Mouse (Mus musculus) liver, embryonic 13.5 days (tissue): ENCODE results near the gene Mtus2. TPM values are rescaled to one million over a fixed set of nuclear protein-coding genes. Genes with fewer than 3 reads are reported as not detected.

ENCODE experiments used
- ATAC-seq: fragments of 200-750 bp; cut with Nextera tagmentation; 2 replicates; pipeline ENCODE4 v1.8.0; 2017; ENCODE audit warnings: low read depth, mild to moderate bottlenecking, moderate number of reproducible peaks, moderate library complexity
- DNase-seq: peaks from one replicate; pipeline ENCODE4 v3.0.0; 2022
- H3K27ac ChIP-seq: fragments of 300-500 bp; sonication (generic); 2 replicates; pipeline ENCODE4 v1.5.1; 2015; ENCODE audit warnings: moderate library complexity, mild to moderate bottlenecking, inconsistent platforms
- H3K27me3 ChIP-seq: fragments of 300-500 bp; sonication (generic); 2 replicates; pipeline ENCODE4 v1.6.1; 2015; ENCODE audit warnings: mild to moderate bottlenecking, inconsistent platforms
- H3K36me3 ChIP-seq: fragments of 300-500 bp; sonication (generic); 2 replicates; pipeline ENCODE4 v1.6.1; 2015; ENCODE audit warnings: mild to moderate bottlenecking, inconsistent platforms
- H3K4me1 ChIP-seq: fragments of 300-500 bp; sonication (generic); replicated peaks from 2 replicates; pipeline ENCODE4 v1.6.1; 2015; ENCODE audit warnings: inconsistent platforms
- H3K4me2 ChIP-seq: fragments of 300-500 bp; sonication (generic); 2 replicates; pipeline ENCODE4 v1.6.1; 2015; ENCODE audit warnings: inconsistent platforms, mild to moderate bottlenecking, moderate library complexity
- H3K4me3 ChIP-seq: fragments of 300-500 bp; sonication (generic); replicated peaks from 2 replicates; pipeline ENCODE4 v1.5.1; 2015; ENCODE audit warnings: mild to moderate bottlenecking, inconsistent platforms
- H3K9ac ChIP-seq: fragments of 300-500 bp; sonication (generic); 2 replicates; pipeline ENCODE4 v1.6.1; 2015; ENCODE audit warnings: mild to moderate bottlenecking, inconsistent platforms
- H3K9me3 ChIP-seq: fragments of 300-500 bp; sonication (generic); replicated peaks from 2 replicates; pipeline ENCODE4 v1.6.1; 2016; ENCODE audit warnings: inconsistent platforms
- WGBS: fragments of 180-500 bp; shearing (Covaris S2); methylation state at CpG from one replicate; pipeline ENCODE4 v1.1.7; 2015; ENCODE audit not compliant: insufficient replicate concordance; 5-methylcytosine and 5-hydroxymethylcytosine counted together
- polyA plus RNA-seq: library from polyadenylated mRNA; unstranded; fragments of >200 nt; fragmentation: Nextera tagmentation; extraction: Ambion mirVana; gene quantifications from 2 replicates; pipeline ENCODE4 v1.2.1, GENCODE M21; 2015

Mtus2 gene
- polyA plus RNA-seq, 1 experiment from 2014 or later = 0.77 TPM

DNA sequence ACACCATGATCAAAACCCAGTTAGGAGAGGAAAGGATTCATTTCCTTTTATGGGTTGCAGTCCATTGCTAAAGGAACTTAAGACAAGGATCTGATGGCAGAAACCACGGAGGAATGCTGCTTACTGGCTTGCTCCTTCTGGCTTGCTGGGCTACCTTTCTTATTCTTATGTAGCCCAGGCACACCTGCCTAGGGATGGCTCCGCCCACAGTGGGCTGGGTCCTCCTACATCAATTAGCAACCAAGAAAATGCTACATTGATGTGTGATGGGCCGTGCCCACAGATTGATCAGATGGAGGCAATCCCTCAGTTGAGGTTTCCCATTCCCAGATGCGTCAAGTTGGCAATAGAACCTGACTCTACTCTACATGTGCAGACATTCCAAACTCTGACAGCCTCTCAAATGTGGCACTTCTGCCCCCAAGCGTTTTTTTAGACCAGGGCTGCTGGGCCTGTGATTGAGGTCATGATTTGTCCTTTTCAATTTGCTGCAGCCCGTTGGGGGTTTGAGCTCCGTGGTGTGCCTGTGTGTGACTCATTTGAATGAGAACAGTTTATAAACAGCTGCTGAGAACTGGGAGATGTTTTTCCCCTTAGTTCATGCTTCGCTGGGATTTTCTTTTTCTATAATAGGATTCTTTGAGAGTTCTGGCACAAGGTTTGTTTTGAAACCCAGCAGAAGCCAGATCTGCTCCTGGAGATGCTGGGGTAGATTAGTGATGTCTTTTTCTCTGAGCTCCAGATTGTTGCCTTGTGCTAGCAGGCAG lies 173.8 kb downstream of the Mtus2 start:
- DNase-seq (no peak), ATAC-seq (no peak)
- Histone ChIP-seq H3K4me3 (no peak overlapping the region), H3K4me1 (no peaks in the 10 kb centered on the region), H3K9ac (no peak overlapping the region), H3K27ac (no peak overlapping the region), H3K27me3 (no peaks in the 10 kb centered on the region), H3K9me3 (peaks cover 13% of the 10 kb centered on the region; the same call in 1 of the 2 replicates), H3K36me3 (no peaks in the 10 kb centered on the region), H3K4me2 (no peak overlapping the region)
- WGBS = 33% methylated on average over 8 of the region's 8 CpGs

DNA sequence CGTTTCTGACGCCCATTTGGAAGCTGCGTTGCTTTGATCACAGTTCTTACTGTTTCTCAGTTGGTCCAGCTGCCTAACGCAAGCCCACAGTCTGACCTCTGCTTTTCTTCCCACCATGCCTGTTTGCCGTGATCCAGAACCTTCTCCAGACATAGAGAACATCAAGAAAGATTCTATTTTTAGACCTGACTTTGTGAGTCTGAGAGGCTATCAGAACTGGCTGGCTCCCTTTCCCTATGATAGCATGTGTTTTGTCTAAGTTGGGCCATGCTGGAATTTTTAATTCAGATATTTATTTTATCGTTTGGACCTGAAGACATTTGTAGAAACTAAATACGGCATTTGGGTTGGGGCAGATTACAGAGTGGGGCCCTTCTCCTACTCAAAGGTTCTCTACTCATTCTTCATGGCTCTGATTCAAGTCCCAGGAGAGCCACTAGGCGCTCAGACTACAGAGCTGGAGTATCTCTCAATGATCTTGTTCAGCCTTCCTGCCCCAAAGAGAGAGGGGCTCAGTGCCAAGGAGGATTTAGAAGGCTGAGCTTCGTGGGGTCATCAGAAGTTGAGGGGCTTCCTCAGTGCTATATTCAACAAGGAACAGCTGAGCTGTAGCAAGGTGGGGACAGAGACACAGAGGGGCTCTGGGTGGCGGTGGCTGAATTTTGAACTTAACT lies 174.5 kb downstream of the Mtus2 start:
- no peak for ATAC-seq
- no peak for DNase-seq
- H3K27me3 ChIP-seq = no peaks in the 10 kb centered on the region
- H3K4me3 ChIP-seq = no peak overlapping the region
- no peaks in the 10 kb centered on the region for H3K36me3 ChIP-seq
- H3K27ac ChIP-seq = no peak overlapping the region
- no peak overlapping the region for H3K9ac ChIP-seq
- no peak overlapping the region for H3K4me2 ChIP-seq
- no peaks in the 10 kb centered on the region for H3K4me1 ChIP-seq
- WGBS = 48% methylated on average over 10 of the region's 10 CpGs
- H3K9me3 ChIP-seq = peaks cover 13% of the 10 kb centered on the region; the same call in 1 of the 2 replicates

DNA sequence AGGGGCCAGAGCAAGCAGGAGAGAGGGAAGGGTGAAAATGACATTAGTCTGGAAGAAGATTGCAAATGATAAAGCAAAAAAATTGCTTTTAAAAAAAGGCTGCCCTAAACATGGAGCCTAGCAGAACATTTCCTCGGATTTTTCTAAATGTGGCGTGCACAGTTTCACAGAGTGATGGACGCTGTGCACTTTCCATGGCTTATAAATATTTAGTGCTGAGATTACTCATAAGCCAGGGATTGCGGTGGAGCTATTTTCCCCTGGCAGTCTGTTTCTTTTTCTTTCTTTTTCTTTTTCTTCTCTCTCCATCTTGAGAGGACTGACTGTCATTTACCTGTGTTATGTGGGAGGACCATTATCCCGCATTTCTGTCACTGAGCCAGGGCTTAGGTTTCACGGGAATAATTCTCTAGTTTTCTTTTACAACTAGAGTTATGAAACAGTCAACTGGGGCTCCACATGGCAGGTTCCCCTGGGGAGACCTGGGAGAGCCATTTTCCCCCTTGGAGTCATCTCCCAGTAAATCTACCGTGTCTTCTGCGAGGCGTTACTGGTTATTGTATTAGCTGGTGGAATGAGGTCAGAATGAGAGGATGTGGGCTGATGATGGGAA lies 176.4 kb downstream of the Mtus2 start:
- Histone ChIP-seq H3K27me3 (no peaks in the 10 kb centered on the region), H3K9ac (no peak overlapping the region), H3K9me3 (peaks cover 13% of the 10 kb centered on the region), H3K27ac (no peak overlapping the region), H3K4me2 (no peak overlapping the region), H3K4me1 (no peaks in the 10 kb centered on the region), H3K36me3 (no peaks in the 10 kb centered on the region), H3K4me3 (no peak overlapping the region)
- WGBS = 71% methylated on average over 9 of the region's 9 CpGs
- no peak for DNase-seq
- no peak for ATAC-seq

DNA sequence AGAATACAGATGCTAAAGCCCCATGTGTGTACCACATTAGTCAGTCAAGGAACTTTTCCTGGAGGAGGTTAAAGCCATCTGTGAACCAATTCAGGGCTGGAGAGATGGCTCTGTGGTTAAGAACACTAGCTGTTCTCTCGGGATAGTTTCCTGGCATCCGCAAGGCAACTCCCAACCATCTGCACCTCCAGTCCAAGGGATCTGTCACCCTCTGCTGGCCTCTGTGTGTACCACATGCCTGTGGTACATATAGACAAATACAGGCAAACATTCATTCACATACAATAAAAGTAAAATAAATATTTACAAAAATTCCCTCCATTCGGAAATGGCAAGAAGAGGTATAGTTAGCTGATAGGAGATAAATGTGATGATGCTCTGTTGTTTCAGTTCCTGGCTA lies 184.5 kb downstream of the Mtus2 start:
- Histone ChIP-seq H3K9me3 (peaks cover 6% of the 10 kb centered on the region; the same call in 1 of the 2 replicates), H3K9ac (no peak overlapping the region), H3K4me1 (no peaks in the 10 kb centered on the region), H3K27me3 (no peaks in the 10 kb centered on the region), H3K4me3 (no peak overlapping the region), H3K36me3 (no peaks in the 10 kb centered on the region), H3K4me2 (no peak overlapping the region), H3K27ac (no peak overlapping the region)
- 68% methylated on average over 3 of the region's 3 CpGs for WGBS
- no peak for DNase-seq
- no peak for ATAC-seq

DNA sequence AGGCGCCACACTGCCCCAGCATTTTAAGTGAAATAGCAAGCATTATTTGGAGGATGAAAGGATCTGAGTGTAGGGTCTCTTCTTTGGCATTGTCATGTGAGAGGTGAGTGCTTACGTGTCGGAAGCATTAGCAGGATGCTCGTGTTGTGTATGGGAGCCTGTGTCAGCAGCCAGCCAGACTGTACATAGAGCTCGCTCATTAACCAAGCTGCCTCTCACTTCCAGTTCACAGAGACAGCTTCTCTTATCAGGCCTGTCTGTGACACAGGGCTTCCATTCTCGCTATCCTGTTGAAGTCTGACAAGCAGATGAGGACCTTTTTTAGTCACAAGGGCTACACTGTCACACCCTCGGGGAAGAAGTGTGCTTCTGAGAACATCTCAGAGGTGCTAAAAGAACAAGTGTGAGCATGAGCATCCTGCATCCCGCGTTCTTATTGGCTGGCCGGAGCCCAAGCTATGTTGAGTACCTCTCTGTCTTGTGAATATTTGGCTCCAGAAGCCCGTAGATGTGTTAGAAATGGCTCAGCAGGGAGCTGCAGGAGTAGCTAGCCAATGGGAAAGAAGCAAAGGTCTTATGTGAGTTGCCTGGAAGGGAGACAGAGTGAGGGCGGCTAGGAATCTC lies 189.2 kb downstream of the Mtus2 start:
- no peak for DNase-seq
- peaks cover 24% of the 10 kb centered on the region for H3K9me3 ChIP-seq
- no peaks in the 10 kb centered on the region for H3K27me3 ChIP-seq
- no peaks in the 10 kb centered on the region for H3K4me1 ChIP-seq
- no peak for ATAC-seq
- no peak overlapping the region for H3K27ac ChIP-seq
- H3K9ac ChIP-seq = no peak overlapping the region
- H3K4me3 ChIP-seq = no peak overlapping the region
- 68% methylated on average over 12 of the region's 12 CpGs for WGBS
- H3K4me2 ChIP-seq = no peak overlapping the region
- no peaks in the 10 kb centered on the region for H3K36me3 ChIP-seq

DNA sequence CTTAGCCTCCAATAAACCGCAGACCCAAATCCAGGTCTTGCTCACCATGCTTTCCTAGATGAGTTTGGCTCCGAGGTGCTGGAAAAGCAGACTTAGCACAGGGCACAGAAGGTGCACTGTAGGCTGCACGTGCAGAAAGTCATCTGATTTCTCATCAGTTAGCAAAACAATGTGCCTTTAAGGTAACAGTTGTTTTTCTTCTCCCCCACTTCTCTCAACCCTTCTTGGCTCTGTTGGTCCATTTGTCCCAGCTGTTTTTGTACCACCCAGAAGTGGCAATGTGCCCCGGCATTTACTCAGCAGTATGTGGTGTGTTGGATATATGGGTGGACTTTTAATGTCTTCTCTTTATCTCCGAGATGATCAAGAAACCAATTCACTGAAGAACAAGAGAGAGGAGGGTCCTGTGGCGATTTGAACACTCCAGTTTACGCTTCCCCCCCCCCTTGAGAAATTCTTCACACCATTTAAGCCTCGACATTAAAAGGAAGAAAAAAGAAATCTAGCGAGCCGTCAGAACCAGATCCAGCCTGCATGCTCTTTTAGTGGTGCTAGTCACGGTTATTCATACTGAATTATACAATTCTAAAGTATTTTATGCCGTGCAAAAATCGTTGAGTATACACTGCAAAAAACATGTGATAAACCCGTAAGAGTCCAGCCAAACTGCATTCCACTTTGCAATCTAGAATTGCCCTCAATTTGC lies 194.9 kb downstream of the Mtus2 start:
- Histone ChIP-seq H3K9ac (no peak overlapping the region), H3K36me3 (no peaks in the 10 kb centered on the region), H3K4me3 (no peak overlapping the region), H3K9me3 (peaks cover 17% of the 10 kb centered on the region), H3K27me3 (no peaks in the 10 kb centered on the region), H3K27ac (no peak overlapping the region), H3K4me1 (no peaks in the 10 kb centered on the region), H3K4me2 (no peak overlapping the region)
- ATAC-seq (no peak), DNase-seq (no peak)
- WGBS = 65% methylated on average over 14 of the region's 14 CpGs

DNA sequence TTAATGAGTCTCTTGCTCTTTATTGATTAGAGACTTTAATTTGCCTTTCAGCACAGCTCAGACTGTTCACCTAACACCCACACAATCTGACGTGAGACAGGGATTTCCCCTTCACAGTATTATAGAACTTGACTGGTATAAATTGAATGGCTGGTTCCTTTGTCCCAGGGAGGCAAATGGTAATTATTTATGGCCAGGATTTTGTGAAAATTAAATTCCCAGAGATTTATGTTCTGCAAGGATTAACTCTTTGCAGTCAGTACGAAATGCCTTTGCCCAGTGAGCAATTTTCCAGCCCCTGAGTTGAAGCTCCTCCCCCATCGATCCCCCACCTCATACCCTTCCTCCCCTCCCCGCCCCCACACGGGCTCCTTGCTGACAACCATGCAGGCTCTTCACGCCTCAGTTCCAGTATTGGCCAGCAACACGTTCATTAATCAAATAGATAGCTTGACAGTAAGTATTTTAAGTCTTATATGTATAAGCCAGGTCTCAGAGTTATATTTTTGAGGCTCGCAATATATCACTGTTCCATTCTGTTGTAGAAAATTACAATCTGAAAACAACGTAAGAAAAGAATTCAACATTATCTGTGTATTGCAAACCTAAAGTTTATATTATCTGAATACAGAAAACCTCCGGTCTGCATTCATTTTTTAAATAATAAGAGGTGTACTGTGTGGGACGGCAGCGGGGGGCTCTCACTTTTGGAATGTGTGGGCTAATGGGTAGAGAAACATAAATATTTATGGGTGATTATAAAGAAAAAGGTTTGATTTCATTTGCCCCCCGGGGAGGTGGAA lies 195.7 kb downstream of the Mtus2 start:
- no peak overlapping the region for H3K27ac ChIP-seq
- DNase-seq (no peak), ATAC-seq (no peak)
- H3K9ac ChIP-seq = no peak overlapping the region
- no peak overlapping the region for H3K4me2 ChIP-seq
- WGBS = 56% methylated on average over 13 of the region's 13 CpGs
- no peaks in the 10 kb centered on the region for H3K36me3 ChIP-seq
- no peaks in the 10 kb centered on the region for H3K27me3 ChIP-seq
- no peaks in the 10 kb centered on the region for H3K4me1 ChIP-seq
- no peak overlapping the region for H3K4me3 ChIP-seq
- peaks cover 12% of the 10 kb centered on the region; the same call in 1 of the 2 replicates for H3K9me3 ChIP-seq

DNA sequence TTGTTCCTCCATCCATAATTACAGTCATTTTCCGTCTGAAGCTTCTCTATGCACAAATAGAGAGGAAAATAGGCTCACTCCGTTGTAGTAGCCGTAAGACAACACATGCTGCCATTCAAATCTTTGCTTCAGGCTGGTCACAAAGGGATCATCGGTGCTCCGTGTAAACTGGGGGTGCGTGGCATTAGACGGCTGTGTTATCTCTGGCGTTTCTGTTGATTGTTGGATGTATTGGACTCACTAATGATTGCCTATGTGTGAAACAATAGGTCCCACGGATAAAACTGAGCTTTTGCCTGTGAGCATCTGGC lies 196.2 kb downstream of the Mtus2 start:
- H3K4me1 ChIP-seq = no peaks in the 10 kb centered on the region
- no peaks in the 10 kb centered on the region for H3K36me3 ChIP-seq
- no peak overlapping the region for H3K27ac ChIP-seq
- no peak overlapping the region for H3K4me3 ChIP-seq
- DNase-seq = no peak
- H3K9me3 ChIP-seq = peaks cover 12% of the 10 kb centered on the region; the same call in 1 of the 2 replicates
- WGBS = 74% methylated on average over 9 of the region's 9 CpGs
- no peaks in the 10 kb centered on the region for H3K27me3 ChIP-seq
- H3K9ac ChIP-seq = no peak overlapping the region
- no peak for ATAC-seq
- no peak overlapping the region for H3K4me2 ChIP-seq

DNA sequence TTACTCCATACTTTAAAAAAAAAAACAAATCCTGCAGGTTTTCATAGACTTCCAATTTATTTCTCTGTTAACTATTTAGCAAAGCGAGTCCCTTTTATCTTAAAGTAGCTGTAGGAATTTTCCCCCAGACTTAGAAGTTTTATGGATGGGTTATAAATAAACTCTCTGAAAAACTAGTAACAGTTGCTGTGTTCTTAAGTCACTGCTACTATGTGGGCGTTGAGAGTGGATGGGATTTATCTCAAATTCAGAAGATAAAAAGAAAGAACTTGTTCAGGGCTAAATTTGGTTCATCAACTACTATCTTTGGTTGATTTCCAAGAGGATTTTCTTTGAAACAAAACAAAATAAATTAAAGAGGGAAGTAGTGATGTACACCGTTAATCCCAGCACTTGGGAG lies 197.6 kb downstream of the Mtus2 start:
- Histone ChIP-seq H3K27ac (no peak overlapping the region), H3K4me2 (no peak overlapping the region), H3K36me3 (no peaks in the 10 kb centered on the region), H3K9me3 (peaks cover 11% of the 10 kb centered on the region; the same call in 1 of the 2 replicates), H3K9ac (no peak overlapping the region), H3K4me3 (no peak overlapping the region), H3K4me1 (no peaks in the 10 kb centered on the region), H3K27me3 (no peaks in the 10 kb centered on the region)
- DNase-seq (no peak), ATAC-seq (no peak)
- WGBS = 53% methylated on average over 3 of the region's 3 CpGs

DNA sequence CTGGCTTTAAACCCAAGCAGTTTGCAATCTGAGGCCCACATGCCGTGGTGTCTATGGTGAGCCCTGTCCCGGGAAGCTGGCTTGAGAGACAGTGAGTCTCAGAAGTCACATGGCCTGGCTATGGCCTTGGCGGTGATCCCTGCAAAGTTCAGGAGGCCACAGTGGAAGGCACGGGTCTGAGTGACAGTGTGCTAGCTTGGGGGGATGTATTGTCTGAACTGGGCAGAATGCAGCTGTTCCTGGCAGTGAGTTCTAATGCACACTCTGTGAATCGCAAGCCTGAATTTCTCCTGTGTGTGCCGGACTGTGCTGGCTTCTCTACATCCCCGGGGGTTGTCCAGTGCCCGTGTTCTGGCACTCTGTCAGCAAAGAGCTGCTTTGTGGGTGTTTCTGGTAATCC lies 202.2 kb downstream of the Mtus2 start:
- H3K4me1 ChIP-seq = no peaks in the 10 kb centered on the region
- H3K9me3 ChIP-seq = no peaks in the 10 kb centered on the region; the same call in 1 of the 2 replicates
- 60% methylated on average over 8 of the region's 8 CpGs for WGBS
- no peaks in the 10 kb centered on the region for H3K27me3 ChIP-seq
- H3K4me2 ChIP-seq = no peak overlapping the region
- no peak for ATAC-seq
- DNase-seq = no peak
- H3K27ac ChIP-seq = no peak overlapping the region
- H3K9ac ChIP-seq = no peak overlapping the region
- H3K4me3 ChIP-seq = no peak overlapping the region
- H3K36me3 ChIP-seq = no peaks in the 10 kb centered on the region
